Mouse (Mus musculus): ENCODE data around the gene Immp2l.

- TF ChIP-seq CTCF (IDR thresholded peaks at IDR 0.05; ENCODE audit: extremely low read depth, insufficient read length, insufficient replicate concordance, low read depth, low read length), result no peak
- TF ChIP-seq POLR2A (IDR thresholded peaks at IDR 0.05; ENCODE audit: low read depth, low read length), result no peak
These were observed 623.8 kb downstream of the Immp2l start for GRCm38 (mm10) chr12:41647675-41648074.

Measured in small intestine, adult 2 months (tissue).